Mouse (Mus musculus) urinary bladder, postnatal 10 days (tissue): ENCODE data around the gene Nr1d2.
"Not testable (repeated sequence)": the region's sequence is repeated elsewhere in the genome, so short reads cannot be mapped to it uniquely, and the experiment has no call there.

Source experiments
- DNase-seq: peaks from one replicate; pipeline ENCODE4 v3.0.0; 2022; ENCODE audit warnings: low spot score

The Nr1d2 gene

GRCm38 (mm10) chr14:18231866-18232265 lies 7.1 kb downstream of the Nr1d2 start:
- not testable (repeated sequence) for DNase-seq

DNA sequence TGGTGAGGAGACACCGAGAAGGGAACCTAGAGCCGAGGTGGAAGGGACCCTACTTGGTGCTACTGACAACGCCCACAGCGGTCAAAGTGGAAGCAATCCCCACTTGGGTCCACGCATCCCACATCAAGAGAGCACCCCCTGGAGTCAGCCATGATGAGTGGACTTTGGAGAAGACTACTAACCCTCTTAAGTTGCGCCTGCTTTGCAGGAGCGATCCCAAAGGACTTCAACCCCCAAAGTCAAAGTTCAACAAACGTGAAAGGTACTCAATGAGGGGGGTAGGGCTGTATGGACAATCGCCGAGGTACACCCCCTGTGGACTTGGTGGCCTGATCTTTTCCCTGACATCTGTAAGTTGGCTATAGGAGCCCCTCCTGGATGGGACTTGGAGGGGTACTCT lies 9.2 kb downstream of the Nr1d2 start:
- not testable (repeated sequence) for DNase-seq

GRCm38 (mm10) chr14:18226181-18226580 lies 12.7 kb downstream of the Nr1d2 start:
- not testable (repeated sequence) for DNase-seq

DNA sequence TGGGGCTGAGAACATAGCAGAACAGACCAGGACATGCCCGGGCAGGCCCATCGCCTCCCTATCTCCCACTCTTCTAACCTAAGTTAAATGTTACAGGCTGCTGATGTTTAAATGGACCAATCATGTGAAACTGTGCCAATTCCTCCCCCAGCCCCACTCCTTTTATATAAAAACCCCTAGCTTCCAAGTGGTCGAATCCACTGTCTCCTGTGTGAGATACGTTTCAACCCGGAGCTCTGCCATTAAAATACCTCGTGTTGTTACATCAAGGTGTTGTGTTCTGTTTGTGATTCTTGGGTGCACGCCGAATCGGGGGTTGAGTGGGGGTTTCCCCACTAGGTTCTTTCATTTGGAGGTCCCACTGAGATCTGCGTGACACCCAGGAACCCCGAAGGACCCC lies 13.5 kb downstream of the Nr1d2 start:
- DNase-seq, result not testable (repeated sequence)

- no peak for DNase-seq
Observed at GRCm38 (mm10) chr14:18221977-18222376, 16.9 kb downstream of the Nr1d2 start.

- DNase-seq, result no peak
Observed at GRCm38 (mm10) chr14:18217158-18217557, 21.8 kb downstream of the Nr1d2 start.

- no peak for DNase-seq
Observed at GRCm38 (mm10) chr14:18216428-18216827, 22.5 kb downstream of the Nr1d2 start.

DNA sequence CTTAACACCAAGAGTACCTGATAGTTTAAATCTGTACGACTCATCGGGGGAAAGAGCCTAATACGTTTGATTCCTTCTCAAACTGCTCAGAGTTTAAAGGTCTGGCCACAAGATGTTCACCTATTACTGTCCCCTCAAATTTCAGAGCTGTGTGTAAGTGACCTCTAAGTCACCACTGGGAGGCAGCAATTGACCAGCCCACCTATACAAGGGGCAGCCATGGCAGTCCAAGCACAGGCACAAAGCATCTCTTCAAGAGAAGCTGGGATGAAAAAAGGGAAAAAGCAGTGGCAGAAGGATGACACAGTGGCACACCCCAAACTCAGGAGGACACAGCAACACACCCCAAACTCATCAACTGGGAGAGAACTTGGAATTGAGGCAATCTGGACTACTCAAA lies 28.1 kb downstream of the Nr1d2 start:
- no peak for DNase-seq

GRCm38 (mm10) chr14:18204315-18204714 lies 34.6 kb downstream of the Nr1d2 start:
- not testable (repeated sequence) for DNase-seq

DNA sequence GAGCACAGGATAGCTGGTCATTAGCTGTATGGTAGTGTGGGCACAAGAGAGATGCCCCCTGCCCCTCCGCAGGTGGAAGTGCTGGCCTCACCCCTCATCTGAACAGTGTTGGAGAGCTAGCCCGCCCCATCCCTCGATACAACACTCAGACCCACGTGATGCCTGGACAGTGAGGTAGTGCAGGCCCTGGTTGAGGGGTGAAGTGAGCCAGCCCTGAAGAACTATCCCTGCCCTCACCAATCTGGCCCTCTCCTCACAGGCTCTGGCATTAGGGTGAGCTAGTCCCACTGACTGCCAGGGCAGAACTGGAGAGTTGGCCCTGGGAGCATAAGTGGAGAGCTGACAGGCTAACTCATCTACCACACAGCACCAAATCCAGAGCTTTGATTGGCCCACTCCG lies 37.5 kb downstream of the Nr1d2 start:
- no peak for DNase-seq

- no peak for DNase-seq
Observed at GRCm38 (mm10) chr14:18186883-18187417, 52.0 kb downstream of the Nr1d2 start.

DNA sequence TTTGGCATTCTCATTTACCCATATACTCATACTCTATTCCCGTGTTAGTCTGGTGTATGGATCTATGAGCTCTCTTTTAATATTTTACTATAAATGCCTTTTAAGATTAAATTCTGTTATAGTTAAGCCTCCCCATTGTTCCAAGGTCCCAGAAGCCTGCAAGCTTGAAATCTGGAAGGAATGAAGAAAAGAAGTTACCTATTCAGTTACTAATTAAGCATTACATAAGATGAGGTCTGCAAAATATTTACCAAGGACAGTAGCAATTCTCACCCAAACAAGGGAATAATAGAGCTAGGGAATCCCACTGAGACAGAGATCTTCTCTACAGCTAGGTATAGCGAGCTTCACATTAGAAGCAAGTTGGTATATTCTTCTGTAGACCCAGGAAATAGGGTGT lies 61.4 kb downstream of the Nr1d2 start:
- not testable (repeated sequence) for DNase-seq

GRCm38 (mm10) chr14:18167597-18167996 lies 71.3 kb downstream of the Nr1d2 start:
- no peak for DNase-seq

GRCm38 (mm10) chr14:18167041-18167440 lies 71.9 kb downstream of the Nr1d2 start:
- DNase-seq, result no peak
